Mouse (Mus musculus): ENCODE measurements around the gene Pik3r3. TPM values are rescaled to one million over a fixed set of nuclear protein-coding genes. Genes with fewer than 3 reads are reported as not detected.
"Not testable (repeated sequence)": the region's sequence is repeated elsewhere in the genome, so short reads cannot be mapped to it uniquely, and the experiment has no call there.

Gene Pik3r3
- polyA plus RNA-seq, 1 experiment from 2014 or later: 27.9 TPM

GRCm38 (mm10) chr4:116221996-116222842 lies 801 bp downstream of the Pik3r3 start:
- peak overlapping the region; percentile 92 for H3K9ac ChIP-seq
- H3K4me2 ChIP-seq (replicated peaks): peak overlapping the region; percentile 68
- H3K4me3 ChIP-seq: peak overlapping the region; percentile 68
- peaks cover 10% of the 10 kb centered on the region for H3K4me1 ChIP-seq
- H3K9me3 ChIP-seq: no peaks in the 10 kb centered on the region
- H3K36me3 ChIP-seq: no peaks in the 10 kb centered on the region
- WGBS: under 1% methylated on average over 23 of the region's 23 CpGs
- H3K27me3 ChIP-seq: no peaks in the 10 kb centered on the region
- ATAC-seq (ENCODE audit: low FRiP score, low read depth): no peak
- H3K27ac ChIP-seq: peak overlapping the region; percentile 99

GRCm38 (mm10) chr4:116222843-116223119 lies 1.4 kb downstream of the Pik3r3 start:
- H3K4me2 ChIP-seq (replicated peaks): peak overlapping the region; percentile 68
- H3K27ac ChIP-seq: peak overlapping the region; percentile 99; the same call in 1 of the 2 replicates
- no peaks in the 10 kb centered on the region for H3K9me3 ChIP-seq
- H3K4me3 ChIP-seq: peak overlapping the region; percentile 68
- no peaks in the 10 kb centered on the region for H3K36me3 ChIP-seq
- WGBS: 4% methylated on average over 6 of the region's 6 CpGs
- peak overlapping the region; percentile 92 for H3K9ac ChIP-seq
- no peak for ATAC-seq (ENCODE audit: low FRiP score, low read depth)
- H3K4me1 ChIP-seq: peaks cover 10% of the 10 kb centered on the region
- no peaks in the 10 kb centered on the region for H3K27me3 ChIP-seq

GRCm38 (mm10) chr4:116243377-116243776 lies 22.0 kb downstream of the Pik3r3 start:
- 87% methylated on average over 3 of the region's 3 CpGs for WGBS
- no peaks in the 10 kb centered on the region for H3K9me3 ChIP-seq
- no peak for ATAC-seq (ENCODE audit: low FRiP score, low read depth)

GRCm38 (mm10) chr4:116244240-116244639 lies 22.8 kb downstream of the Pik3r3 start:
- ATAC-seq (ENCODE audit: low FRiP score, low read depth): no peak
- WGBS: 81% methylated on average over 2 of the region's 2 CpGs
- Histone ChIP-seq H3K4me3 (no peak overlapping the region), H3K4me1 (no peaks in the 10 kb centered on the region), H3K9ac (no peak overlapping the region), H3K36me3 (peaks cover 4% of the 10 kb centered on the region), H3K9me3 (no peaks in the 10 kb centered on the region), H3K27me3 (no peaks in the 10 kb centered on the region), H3K27ac (no peak overlapping the region), H3K4me2 (replicated peaks) (no peak overlapping the region)

More at GRCm38 (mm10) chr4:116243377-116243776, 22.0 kb downstream of the Pik3r3 start:
- Histone ChIP-seq H3K4me1 (no peaks in the 10 kb centered on the region), H3K27ac (no peak overlapping the region), H3K4me3 (no peak overlapping the region), H3K27me3 (no peaks in the 10 kb centered on the region), H3K9ac (no peak overlapping the region), H3K36me3 (peaks cover 4% of the 10 kb centered on the region), H3K4me2 (replicated peaks) (no peak overlapping the region)

GRCm38 (mm10) chr4:116245926-116246325 lies 24.5 kb downstream of the Pik3r3 start:
- not testable (repeated sequence) for H3K4me1 ChIP-seq; H3K4me2 ChIP-seq (replicated peaks); H3K36me3 ChIP-seq; H3K9me3 ChIP-seq; H3K9ac ChIP-seq; ATAC-seq (ENCODE audit: low FRiP score, low read depth); H3K27ac ChIP-seq; H3K4me3 ChIP-seq; H3K27me3 ChIP-seq
- WGBS: 44% methylated on average over 3 of the region's 3 CpGs

- Histone ChIP-seq H3K27me3 (no peaks in the 10 kb centered on the region), H3K4me3 (no peak overlapping the region), H3K4me2 (replicated peaks) (no peak overlapping the region), H3K27ac (no peak overlapping the region), H3K36me3 (no peaks in the 10 kb centered on the region; the same call in 1 of the 2 replicates), H3K9ac (no peak overlapping the region), H3K4me1 (no peaks in the 10 kb centered on the region), H3K9me3 (no peaks in the 10 kb centered on the region)
- 95% methylated on average over 3 of the region's 3 CpGs for WGBS
- ATAC-seq (ENCODE audit: low FRiP score, low read depth): no peak
Observed at GRCm38 (mm10) chr4:116249986-116250385, 28.6 kb downstream of the Pik3r3 start.

- Histone ChIP-seq H3K36me3 (peaks cover 73% of the 10 kb centered on the region), H3K9ac (no peak overlapping the region), H3K9me3 (no peaks in the 10 kb centered on the region), H3K27me3 (no peaks in the 10 kb centered on the region), H3K27ac (no peak overlapping the region), H3K4me2 (replicated peaks) (no peak overlapping the region), H3K4me3 (no peak overlapping the region), H3K4me1 (no peaks in the 10 kb centered on the region)
- ATAC-seq (ENCODE audit: low FRiP score, low read depth): no peak
- 91% methylated on average over 6 of the region's 6 CpGs for WGBS
Observed at GRCm38 (mm10) chr4:116268220-116268619, 46.8 kb downstream of the Pik3r3 start.

GRCm38 (mm10) chr4:116282211-116282610 lies 60.8 kb downstream of the Pik3r3 start:
- Histone ChIP-seq H3K9ac (no peak overlapping the region), H3K4me3 (no peak overlapping the region), H3K4me2 (replicated peaks) (no peak overlapping the region), H3K27me3 (no peaks in the 10 kb centered on the region), H3K9me3 (no peaks in the 10 kb centered on the region), H3K36me3 (peaks cover 52% of the 10 kb centered on the region), H3K27ac (no peak overlapping the region), H3K4me1 (no peaks in the 10 kb centered on the region)
- no peak for ATAC-seq (ENCODE audit: low FRiP score, low read depth)
- 73% methylated on average over 2 of the region's 2 CpGs for WGBS

- no peaks in the 10 kb centered on the region for H3K4me1 ChIP-seq
- peaks cover 77% of the 10 kb centered on the region for H3K36me3 ChIP-seq
- no peak overlapping the region for H3K9ac ChIP-seq
- WGBS: 94% methylated on average over 6 of the region's 6 CpGs
- H3K4me3 ChIP-seq: no peak overlapping the region
- no peak overlapping the region for H3K4me2 ChIP-seq (replicated peaks)
- no peak for ATAC-seq (ENCODE audit: low FRiP score, low read depth)
- H3K27ac ChIP-seq: no peak overlapping the region
- no peaks in the 10 kb centered on the region for H3K9me3 ChIP-seq
- H3K27me3 ChIP-seq: no peaks in the 10 kb centered on the region
Observed at GRCm38 (mm10) chr4:116291561-116291960, 70.1 kb downstream of the Pik3r3 start.

GRCm38 (mm10) chr4:116293296-116293695 lies 71.9 kb downstream of the Pik3r3 start:
- 88% methylated on average over 12 of the region's 12 CpGs for whole genome bisulfite sequencing
- H3K9ac ChIP-seq: no peak overlapping the region
- H3K4me2 ChIP-seq (replicated peaks): no peak overlapping the region
- H3K4me1 ChIP-seq: no peaks in the 10 kb centered on the region
- no peak overlapping the region for H3K4me3 ChIP-seq
- ATAC-seq (ENCODE audit: low FRiP score, low read depth): no peak
- no peak overlapping the region for H3K27ac ChIP-seq
- H3K9me3 ChIP-seq: no peaks in the 10 kb centered on the region
- H3K36me3 ChIP-seq: peaks cover 67% of the 10 kb centered on the region
- no peaks in the 10 kb centered on the region for H3K27me3 ChIP-seq

GRCm38 (mm10) chr4:116300878-116301355 lies 79.5 kb downstream of the Pik3r3 start:
- Histone ChIP-seq H3K4me1 (no peaks in the 10 kb centered on the region), H3K27ac (no peak overlapping the region), H3K4me3 (no peak overlapping the region), H3K9ac (no peak overlapping the region), H3K36me3 (peaks cover 34% of the 10 kb centered on the region), H3K4me2 (replicated peaks) (no peak overlapping the region), H3K27me3 (no peaks in the 10 kb centered on the region), H3K9me3 (no peaks in the 10 kb centered on the region)
- WGBS: 57% methylated on average over 4 of the region's 4 CpGs
- peak; percentile 64 for ATAC-seq (ENCODE audit: low FRiP score, low read depth)

GRCm38 (mm10) chr4:116304551-116304950 lies 83.1 kb downstream of the Pik3r3 start:
- H3K27ac ChIP-seq: no peak overlapping the region
- no peak for ATAC-seq (ENCODE audit: low FRiP score, low read depth)
- no peak overlapping the region for H3K4me2 ChIP-seq (replicated peaks)
- H3K27me3 ChIP-seq: no peaks in the 10 kb centered on the region
- H3K36me3 ChIP-seq: peaks cover 56% of the 10 kb centered on the region
- WGBS: 16% methylated on average over 1 of the region's 1 CpGs
- H3K9ac ChIP-seq: no peak overlapping the region
- no peaks in the 10 kb centered on the region for H3K9me3 ChIP-seq
- H3K4me3 ChIP-seq: no peak overlapping the region
- no peaks in the 10 kb centered on the region for H3K4me1 ChIP-seq

GRCm38 (mm10) chr4:116317575-116317974 lies 96.2 kb downstream of the Pik3r3 start:
- H3K4me1 ChIP-seq: no peaks in the 10 kb centered on the region

More at GRCm38 (mm10) chr4:116317575-116317974, 96.2 kb downstream of the Pik3r3 start:
- whole genome bisulfite sequencing: 88% methylated on average over 4 of the region's 4 CpGs
- H3K9ac ChIP-seq: no peak overlapping the region
- no peak overlapping the region for H3K4me3 ChIP-seq
- ATAC-seq (ENCODE audit: low FRiP score, low read depth): no peak
- no peaks in the 10 kb centered on the region for H3K9me3 ChIP-seq
- no peak overlapping the region for H3K27ac ChIP-seq
- peaks cover 88% of the 10 kb centered on the region for H3K36me3 ChIP-seq
- H3K4me2 ChIP-seq (replicated peaks): no peak overlapping the region
- H3K27me3 ChIP-seq: no peaks in the 10 kb centered on the region

Measured in limb, embryonic 13.5 days (tissue).